Mouse (Mus musculus) CH12.LX (cell line): Measurements from ENCODE around the gene Kynu. TPM values are rescaled to one million over a fixed set of nuclear protein-coding genes. Genes with fewer than 3 reads are reported as not detected.

ENCODE experiments used
- DNase-seq: peaks from one replicate; pipeline ENCODE4 v3.0.0-alpha.2; 2013; ENCODE audit errors: extremely low read depth
- H3K27ac ChIP-seq: 2 replicates; pipeline ENCODE4 v1.5.1; 2012; ENCODE audit warnings: low read depth, mild to moderate bottlenecking, control low read depth, moderate library complexity; ENCODE audit not compliant: insufficient read depth
- H3K27me3 ChIP-seq: replicated peaks from 2 replicates; pipeline ENCODE3; 2012; ENCODE audit warnings: inconsistent platforms
- H3K36me3 ChIP-seq, 2 experiments: replicated peaks in 1 of 2; 2 replicates each; pipeline versions ENCODE3 to v1.6.1; 2012; ENCODE audit warnings: inconsistent platforms in 1 of 2, low read length in 1 of 2, mild to moderate bottlenecking in 1 of 2, mixed read lengths in 1 of 2, moderate library complexity in 1 of 2; ENCODE audit not compliant: control insufficient read depth in 1 of 2, insufficient read depth in 1 of 2
- H3K4me1 ChIP-seq, 2 experiments: 2 replicates each; pipeline ENCODE4 v1.6.1; 2012; ENCODE audit warnings: inconsistent platforms in 1 of 2, moderate library complexity in 1 of 2; ENCODE audit not compliant: insufficient read depth in 2 of 2, control insufficient read depth in 1 of 2
- H3K4me2 ChIP-seq: 2 replicates; pipeline ENCODE4 v1.6.1; 2012; ENCODE audit warnings: low read depth, mild to moderate bottlenecking, control low read depth; ENCODE audit not compliant: poor library complexity, insufficient read depth, severe bottlenecking
- H3K4me3 ChIP-seq, 3 experiments: fragments of 150-350 bp in 1 of 3; sonication (generic) in 1 of 3; replicated peaks in 1 of 3; 2 replicates each; pipeline versions ENCODE3 to v1.5.1; 2011 to 2012; ENCODE audit warnings: low read depth in 2 of 3, low read length in 2 of 3, mild to moderate bottlenecking in 2 of 3, moderate library complexity in 2 of 3, control low read depth in 1 of 3, improper control_type of control experiment in 1 of 3, inconsistent platforms in 1 of 3, mixed read lengths in 1 of 3; ENCODE audit not compliant: poor library complexity in 1 of 3
- H3K79me2 ChIP-seq: replicated peaks from 2 replicates; pipeline ENCODE4 v1.6.1; 2012; ENCODE audit warnings: mild to moderate bottlenecking, moderate library complexity; ENCODE audit not compliant: control insufficient read depth, poor library complexity, insufficient read depth, severe bottlenecking; ENCODE audit errors: extremely low read depth
- H3K9ac ChIP-seq: 2 replicates; pipeline ENCODE4 v1.6.1; 2012; ENCODE audit warnings: low read depth, mild to moderate bottlenecking, control low read depth, moderate library complexity; ENCODE audit not compliant: insufficient read depth
- H3K9me3 ChIP-seq: replicated peaks from 2 replicates; pipeline ENCODE3; 2012; ENCODE audit warnings: low read length, inconsistent platforms, mixed read lengths
- BHLHE40 ChIP-seq: IDR thresholded peaks from 2 replicates; pipeline ENCODE4 v1.6.1; 2011; ENCODE audit warnings: mild to moderate bottlenecking, low read depth, low read length, improper control_type of control experiment
- CHD2 ChIP-seq: IDR thresholded peaks from 2 replicates; pipeline ENCODE4 v1.6.1; 2011; ENCODE audit warnings: low read length, improper control_type of control experiment
- E2F4 ChIP-seq: IDR thresholded peaks from 2 replicates; pipeline ENCODE4 v1.6.1; 2011; ENCODE audit warnings: low read depth, low read length, improper control_type of control experiment; ENCODE audit not compliant: insufficient replicate concordance
- EP300 ChIP-seq: IDR thresholded peaks from 2 replicates; pipeline ENCODE4 v1.6.1; 2011; ENCODE audit warnings: low read length, improper control_type of control experiment
- HCFC1 ChIP-seq: IDR thresholded peaks from 2 replicates; pipeline ENCODE4 v1.6.1; 2012; ENCODE audit warnings: low read depth, mild to moderate bottlenecking, inconsistent platforms, low read length, improper control_type of control experiment
- MAFK ChIP-seq: IDR thresholded peaks from 2 replicates; pipeline ENCODE4 v1.6.1; 2011; ENCODE audit warnings: low read length, improper control_type of control experiment; ENCODE audit not compliant: insufficient replicate concordance
- MAZ ChIP-seq: IDR thresholded peaks from 2 replicates; pipeline ENCODE4 v1.6.1; 2012; ENCODE audit warnings: low read depth, mild to moderate bottlenecking, inconsistent platforms, low read length, improper control_type of control experiment, moderate library complexity
- NRF1 ChIP-seq: IDR thresholded peaks from 2 replicates; pipeline ENCODE4 v1.6.1; 2014; ENCODE audit warnings: low read depth, mild to moderate bottlenecking, inconsistent platforms, low read length, improper control_type of control experiment, moderate library complexity
- POLR2AphosphoS2 ChIP-seq: IDR thresholded peaks from 2 replicates; pipeline ENCODE4 v1.6.1; 2011; ENCODE audit warnings: low read depth, low read length, improper control_type of control experiment
- TCF12 ChIP-seq: IDR thresholded peaks from 2 replicates; pipeline ENCODE4 v1.6.1; 2014; ENCODE audit warnings: low read depth, mild to moderate bottlenecking, inconsistent platforms, low read length, improper control_type of control experiment
- UBTF ChIP-seq: IDR thresholded peaks from 2 replicates; pipeline ENCODE4 v1.6.1; 2012; ENCODE audit warnings: low read depth, mild to moderate bottlenecking, inconsistent platforms, low read length, improper control_type of control experiment, moderate library complexity
- USF2 ChIP-seq: conservative IDR thresholded peaks from 2 replicates; pipeline ENCODE4 v1.6.1; 2011; ENCODE audit warnings: low read depth, low read length, improper control_type of control experiment
- ZKSCAN1 ChIP-seq: IDR thresholded peaks from 2 replicates; pipeline ENCODE4 v1.6.1; 2012; ENCODE audit warnings: low read depth, inconsistent platforms, low read length, improper control_type of control experiment, borderline replicate concordance
- ZMIZ1 ChIP-seq: IDR thresholded peaks from 2 replicates; pipeline ENCODE4 v1.6.1; 2012; ENCODE audit warnings: low read depth, mild to moderate bottlenecking, inconsistent platforms, low read length, improper control_type of control experiment
- dilution Hi-C: fragments of 300-500 bp; cut with MboI; formaldehyde crosslinking; loops from 2 replicates; pipeline ENCODE4 v1.14.3; 2020; ENCODE audit warnings: low sequenced_read_pairs; ENCODE audit not compliant: extremely low pct_unique_long_range_greater_than_20kb, extremely low pct_ligation_motif_present
- in situ Hi-C: fragments of 300-500 bp; cut with MboI; formaldehyde crosslinking; loops from 3 replicates; pipeline ENCODE4 v1.14.3; 2019; ENCODE audit warnings: low sequenced_read_pairs, low pct_ligation_motif_present, low pct_unique_long_range_greater_than_20kb, mixed read lengths
- polyA plus RNA-seq: library from polyadenylated mRNA; unstranded; fragments of >175 nt; gene quantifications from 2 replicates; pipeline ENCODE4 v1.2.1, GENCODE M21; 2012; ENCODE audit warnings: low read depth; ENCODE audit not compliant: insufficient read length
- total RNA-seq, 2 experiments: library from RNA; depleted of rRNA; stranded (reverse); fragments of 300-350 nt in 1 of 2; fragments of >200 nt in 1 of 2; gene quantifications; 2 replicates each; pipeline ENCODE4 v1.2.3; 2012 to 2014

The Kynu gene
- total and polyA plus RNA-seq, 3 experiments: 42.4 to 106 (median 77.6) TPM

DNA sequence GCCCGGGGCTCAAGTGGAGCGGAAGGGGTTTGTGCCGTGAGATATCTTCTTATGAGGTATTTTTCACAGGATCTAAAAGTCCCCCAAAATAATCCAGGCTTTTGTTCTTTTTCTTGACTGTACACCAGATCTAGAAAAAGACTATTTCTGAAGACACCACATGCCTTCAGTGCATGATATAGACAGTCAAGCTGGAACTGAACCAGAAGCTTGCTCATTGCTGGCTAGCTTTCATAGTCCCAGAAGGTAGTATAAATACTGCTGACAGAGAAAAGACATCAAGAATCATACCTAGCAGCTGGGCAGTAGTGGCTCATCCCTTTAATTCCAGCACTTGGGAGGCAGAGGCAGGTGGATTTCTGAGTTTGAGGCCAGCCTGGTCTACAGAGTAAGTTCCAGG is 48.9 kb upstream of the Kynu start:
- Histone ChIP-seq H3K4me2 (no peak overlapping the region), H3K9ac (no peak overlapping the region), H3K4me3 (no peak overlapping the region), H3K27me3 (no peaks in the 10 kb centered on the region), H3K36me3 (no peaks in the 10 kb centered on the region), H3K4me1 (peaks cover 0 to 2% of the 10 kb centered on the region in 2 experiments; a peak in 1 of 4 replicates), H3K79me2 (no peaks in the 10 kb centered on the region), H3K9me3 (no peaks in the 10 kb centered on the region), H3K27ac (no peak overlapping the region)
- in situ Hi-C loops: no loop called here
- no peak for DNase-seq
- TF ChIP-seq HCFC1: no peak
- no peak for TF ChIP-seq BHLHE40
- TF ChIP-seq MAZ: no peak
- no peak for TF ChIP-seq TCF12
- no peak for TF ChIP-seq E2F4
- no peak for TF ChIP-seq EP300
- no peak for TF ChIP-seq UBTF
- dilution Hi-C loops: no loop called here

DNA sequence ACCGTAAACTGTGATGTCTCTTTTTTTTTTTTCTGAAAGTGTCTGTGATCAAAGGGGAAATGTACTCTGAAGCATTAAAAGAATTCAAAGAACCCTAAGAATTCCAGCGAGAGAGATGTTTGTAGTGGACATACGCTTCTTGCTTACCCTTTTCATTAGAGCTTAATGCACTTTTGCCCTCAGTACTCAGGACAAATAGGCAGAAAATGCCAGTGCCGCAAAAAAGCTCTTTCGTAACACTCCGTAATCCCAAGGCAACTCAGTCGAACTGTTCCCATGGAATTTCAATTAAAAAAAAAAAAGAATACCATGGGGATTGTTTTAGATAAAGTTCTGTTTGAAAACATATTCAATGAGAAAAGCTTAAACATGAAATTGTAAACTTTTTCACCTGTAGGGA is 41.3 kb upstream of the Kynu start:
- peaks cover 5% of the 10 kb centered on the region for H3K9me3 ChIP-seq
- H3K4me1 ChIP-seq: peaks cover 0 to 8% of the 10 kb centered on the region in 2 experiments; a peak in 1 of 4 replicates
- no peak overlapping the region for H3K27ac ChIP-seq
- DNase-seq: no peak
- H3K79me2 ChIP-seq: no peaks in the 10 kb centered on the region
- H3K9ac ChIP-seq: no peak overlapping the region
- H3K36me3 ChIP-seq: no peaks in the 10 kb centered on the region
- no peak overlapping the region for H3K4me2 ChIP-seq
- TF ChIP-seq POLR2AphosphoS2: no peak
- TF ChIP-seq CHD2: no peak
- no peak for TF ChIP-seq ZKSCAN1
- no peak for TF ChIP-seq USF2
- TF ChIP-seq NRF1: no peak
- TF ChIP-seq, all 38 proteins: peak for 0
- Histone ChIP-seq H3K27me3 (no peaks in the 10 kb centered on the region), H3K4me3 (no peak overlapping the region)
- in situ Hi-C loops (no loop called here), dilution Hi-C loops (no loop called here)

- DNase-seq: peak; percentile 34
- Histone ChIP-seq H3K4me2 (no peak overlapping the region), H3K36me3 (no peaks in the 10 kb centered on the region), H3K27ac (no peak overlapping the region), H3K9me3 (no peaks in the 10 kb centered on the region), H3K27me3 (no peaks in the 10 kb centered on the region), H3K4me1 (peaks cover 5 to 9% of the 10 kb centered on the region in 2 experiments), H3K4me3 (no peak overlapping the region), H3K79me2 (no peaks in the 10 kb centered on the region), H3K9ac (no peak overlapping the region)
- in situ Hi-C loops: no loop called here
- dilution Hi-C loops: no loop called here
- no peak for TF ChIP-seq ZMIZ1
- peak; percentile 70; the same call in 1 of the 2 replicates for TF ChIP-seq MAFK
Measured at GRCm38 (mm10) chr2:43534417-43534816, 20.7 kb upstream of the Kynu start.
